Mouse (Mus musculus) hindbrain, embryonic 12.5 days (tissue): ENCODE measurements around the gene Sall1. TPM values are rescaled to one million over a fixed set of nuclear protein-coding genes. Genes with fewer than 3 reads are reported as not detected.

Experiments used
- ATAC-seq: fragments of 200-750 bp; cut with Nextera tagmentation; 2 replicates; pipeline ENCODE4 v1.8.0; 2017; ENCODE audit warnings: moderate TSS enrichment; ENCODE audit not compliant: low FRiP score
- H3K27ac ChIP-seq: fragments of 300-500 bp; sonication (generic); 2 replicates; pipeline ENCODE4 v1.5.1; 2016; ENCODE audit warnings: mild to moderate bottlenecking
- H3K27me3 ChIP-seq: fragments of 300-500 bp; sonication (generic); 2 replicates; pipeline ENCODE4 v1.6.1; 2016; ENCODE audit warnings: mild to moderate bottlenecking
- H3K36me3 ChIP-seq: fragments of 300-500 bp; sonication (generic); 2 replicates; pipeline ENCODE4 v1.6.1; 2016; ENCODE audit warnings: mild to moderate bottlenecking
- H3K4me1 ChIP-seq: fragments of 300-500 bp; sonication (generic); 2 replicates; pipeline ENCODE4 v1.6.1; 2016
- H3K4me2 ChIP-seq: fragments of 300-500 bp; sonication (generic); replicated peaks from 2 replicates; pipeline ENCODE4 v1.6.1; 2016; ENCODE audit warnings: mild to moderate bottlenecking
- H3K4me3 ChIP-seq: fragments of 300-500 bp; sonication (generic); 2 replicates; pipeline ENCODE4 v1.5.1; 2016; ENCODE audit warnings: mild to moderate bottlenecking
- H3K9ac ChIP-seq: fragments of 300-500 bp; sonication (generic); 2 replicates; pipeline ENCODE4 v1.6.1; 2016; ENCODE audit warnings: mild to moderate bottlenecking, moderate library complexity
- H3K9me3 ChIP-seq: fragments of 300-500 bp; sonication (generic); replicated peaks from 2 replicates; pipeline ENCODE4 v1.6.1; 2016; ENCODE audit warnings: mild to moderate bottlenecking
- WGBS: fragments of 180-500 bp; shearing (Covaris S2); methylation state at CpG from one replicate; pipeline ENCODE4 v1.1.7; 2016; 5-methylcytosine and 5-hydroxymethylcytosine counted together
- polyA plus RNA-seq: library from polyadenylated mRNA; unstranded; fragments of >200 nt; fragmentation: Nextera tagmentation; extraction: Ambion mirVana; gene quantifications from 2 replicates; pipeline ENCODE4 v1.2.1, GENCODE M21; 2016

The Sall1 gene
- polyA plus RNA-seq, 1 experiment from 2014 or later: 15.6 TPM

DNA sequence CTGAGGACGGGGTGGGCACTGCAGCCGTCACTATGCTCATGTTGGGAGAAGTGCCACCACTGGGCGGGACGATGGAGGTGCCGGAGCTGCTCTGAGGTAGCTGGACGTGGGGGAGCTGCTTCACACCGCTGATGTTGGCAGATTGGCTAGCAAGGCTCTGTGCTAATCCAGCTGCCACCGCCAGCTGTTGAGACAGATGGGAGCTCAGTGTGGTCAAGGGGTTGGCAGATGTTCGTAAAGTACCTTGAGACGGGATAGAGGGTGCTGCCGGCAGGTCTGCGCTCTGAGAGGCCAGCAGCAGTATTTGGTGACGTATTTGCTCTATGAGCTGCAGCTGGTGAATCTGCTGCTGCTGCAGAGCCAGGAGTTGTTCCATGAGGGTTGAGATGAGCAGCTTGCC, 11.6 kb downstream of the Sall1 start:
- H3K4me3 ChIP-seq: no peak overlapping the region
- H3K4me1 ChIP-seq: peaks cover 26% of the 10 kb centered on the region; the same call in 1 of the 2 replicates
- WGBS: 82% methylated on average over 13 of the region's 13 CpGs

DNA sequence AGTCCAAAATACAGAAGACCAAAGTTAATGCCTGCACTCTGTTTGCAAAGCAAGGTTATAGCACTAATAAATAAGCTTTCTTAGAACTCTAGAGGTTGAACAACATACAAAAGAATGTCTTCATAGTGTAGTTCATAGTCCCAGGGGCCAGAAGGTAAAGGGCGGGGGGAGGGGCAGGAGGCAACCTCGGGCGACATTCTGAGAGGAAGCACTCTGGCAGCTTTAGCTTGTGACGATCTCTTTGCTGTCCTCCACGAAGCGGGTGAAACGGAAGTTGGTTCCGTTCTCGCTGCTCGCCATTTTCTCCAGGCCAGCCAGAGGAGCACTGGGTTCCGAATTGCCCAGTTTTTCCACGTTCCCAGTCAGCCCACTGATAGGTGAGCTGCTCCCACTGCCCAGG, 15.8 kb downstream of the Sall1 start:
- H3K36me3 ChIP-seq: peaks cover 30% of the 10 kb centered on the region
- H3K9me3 ChIP-seq: no peaks in the 10 kb centered on the region
- H3K9ac ChIP-seq: no peak overlapping the region
- ATAC-seq: no peak
- 54% methylated on average over 12 of the region's 12 CpGs for WGBS
- no peak overlapping the region for H3K4me3 ChIP-seq
- H3K27ac ChIP-seq: no peak overlapping the region
- H3K27me3 ChIP-seq: peaks cover 32% of the 10 kb centered on the region
- H3K4me2 ChIP-seq: no peak overlapping the region
- H3K4me1 ChIP-seq: peaks cover 29% of the 10 kb centered on the region

More for the DNA sequence above, 11.6 kb downstream of the Sall1 start:
- H3K4me2 ChIP-seq: no peak overlapping the region
- H3K27ac ChIP-seq: no peak overlapping the region
- H3K27me3 ChIP-seq: peaks cover 20% of the 10 kb centered on the region; the same call in 1 of the 2 replicates
- no peak overlapping the region for H3K9ac ChIP-seq
- no peaks in the 10 kb centered on the region for H3K9me3 ChIP-seq
- peaks cover 30% of the 10 kb centered on the region for H3K36me3 ChIP-seq
- no peak for ATAC-seq

DNA sequence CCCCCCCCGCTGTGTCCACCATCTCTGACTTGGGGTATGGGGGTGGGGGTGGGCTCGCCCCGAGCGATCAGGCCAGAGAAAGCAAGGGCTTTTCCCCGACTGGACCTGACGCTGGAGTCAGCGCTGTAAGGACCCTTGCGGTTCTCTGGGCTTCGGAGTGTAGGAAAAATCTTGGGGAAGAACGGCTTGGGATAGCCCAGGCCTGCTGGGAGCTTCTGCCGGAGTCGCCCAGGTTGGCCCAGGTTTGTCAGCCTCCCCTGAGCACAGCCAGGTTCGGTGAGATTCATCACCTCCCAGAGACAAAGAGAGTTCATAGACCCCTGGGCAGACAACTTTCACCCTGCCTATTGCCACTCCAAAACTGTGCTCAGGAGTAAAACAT, 17.8 kb downstream of the Sall1 start:
- peak; percentile 47 for ATAC-seq
- peaks cover 30% of the 10 kb centered on the region for H3K4me1 ChIP-seq

DNA sequence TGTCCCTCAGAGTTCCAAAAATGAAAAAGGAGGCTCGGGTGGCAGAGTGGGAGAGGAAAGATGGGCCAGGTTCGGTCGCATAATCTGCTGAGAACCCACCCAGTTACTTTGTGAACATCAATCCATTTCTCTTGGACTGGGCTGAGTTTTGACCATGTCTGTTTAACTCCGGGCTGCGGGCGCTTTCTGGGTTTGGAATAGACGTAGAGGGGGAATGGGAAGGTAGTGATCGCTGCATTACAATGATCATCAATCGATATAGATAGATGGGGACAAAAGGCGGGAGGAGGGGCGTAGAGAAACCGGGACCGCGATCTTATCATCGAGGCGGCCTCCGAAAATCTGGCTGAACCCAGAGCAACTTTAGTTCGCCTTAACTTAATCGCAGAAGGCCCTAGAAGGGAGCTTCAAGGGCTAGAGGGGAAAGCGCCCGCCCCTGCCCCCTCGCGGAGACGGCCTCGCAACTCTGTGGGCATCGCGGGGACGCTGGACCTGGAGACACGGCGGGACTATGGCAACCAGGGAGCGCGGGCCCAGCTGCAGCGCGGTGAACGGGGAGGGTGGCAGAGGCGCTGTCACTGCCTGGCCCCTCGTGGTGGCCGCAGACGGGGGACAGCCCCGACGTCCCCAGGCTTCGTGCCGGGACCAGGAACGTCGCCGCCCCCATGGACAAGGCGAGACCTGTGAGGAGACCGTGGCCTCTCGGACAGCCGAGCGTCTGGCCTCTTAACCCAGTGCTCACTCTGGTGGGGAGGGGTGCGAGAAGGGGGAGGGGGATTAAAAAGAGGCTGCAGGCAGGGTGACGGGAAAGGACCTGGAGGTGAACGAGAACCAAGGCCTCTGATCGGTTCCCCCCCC, 18.5 kb downstream of the Sall1 start:
- Histone ChIP-seq H3K27ac (no peak overlapping the region; the same call in 1 of the 2 replicates), H3K9me3 (no peaks in the 10 kb centered on the region), H3K4me2 (peak overlapping the region; percentile 61), H3K4me1 (peaks cover 33% of the 10 kb centered on the region), H3K27me3 (peaks cover 24% of the 10 kb centered on the region), H3K9ac (peak overlapping the region; percentile 56), H3K36me3 (peaks cover 7% of the 10 kb centered on the region), H3K4me3 (peak overlapping the region; percentile 32)
- 4% methylated on average over 52 of the region's 55 CpGs for WGBS
- peak; percentile 86 for ATAC-seq

More for the DNA sequence above, 17.8 kb downstream of the Sall1 start:
- Histone ChIP-seq H3K36me3 (peaks cover 13% of the 10 kb centered on the region), H3K27ac (no peak overlapping the region; the same call in 1 of the 2 replicates), H3K4me2 (peak overlapping the region; percentile 61), H3K9ac (peak overlapping the region; percentile 56), H3K4me3 (peak overlapping the region; percentile 32), H3K9me3 (no peaks in the 10 kb centered on the region), H3K27me3 (peaks cover 24% of the 10 kb centered on the region)
- WGBS: 3% methylated on average over 12 of the region's 13 CpGs

DNA sequence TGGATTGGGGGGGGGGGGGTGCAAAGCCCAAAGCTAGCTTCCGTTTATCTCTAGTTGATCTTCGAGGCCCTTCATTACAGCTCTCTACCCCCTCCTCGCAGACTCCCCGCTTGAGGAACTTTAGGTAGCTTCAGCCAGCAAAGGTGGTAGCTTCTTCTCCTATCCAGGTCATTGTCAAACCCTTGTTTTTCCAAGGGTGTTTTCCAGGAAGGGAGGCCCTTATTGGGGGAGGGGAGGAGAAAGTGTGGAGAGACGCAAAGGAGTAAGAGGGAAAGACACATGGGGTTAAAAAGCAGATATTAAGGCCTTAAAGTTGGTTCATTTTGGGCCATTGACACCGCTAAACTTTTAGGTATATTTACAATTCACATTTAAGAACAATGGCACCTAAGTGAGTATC, 19.2 kb downstream of the Sall1 start:
- H3K4me1 ChIP-seq: peaks cover 33% of the 10 kb centered on the region
- no peak for ATAC-seq
- no peak overlapping the region for H3K27ac ChIP-seq
- H3K27me3 ChIP-seq: peaks cover 30% of the 10 kb centered on the region
- H3K4me3 ChIP-seq: no peak overlapping the region
- H3K9ac ChIP-seq: no peak overlapping the region
- no peaks in the 10 kb centered on the region for H3K9me3 ChIP-seq
- no peak overlapping the region for H3K4me2 ChIP-seq
- peaks cover 5% of the 10 kb centered on the region; the same call in 1 of the 2 replicates for H3K36me3 ChIP-seq
- WGBS: 27% methylated on average over 6 of the region's 6 CpGs

DNA sequence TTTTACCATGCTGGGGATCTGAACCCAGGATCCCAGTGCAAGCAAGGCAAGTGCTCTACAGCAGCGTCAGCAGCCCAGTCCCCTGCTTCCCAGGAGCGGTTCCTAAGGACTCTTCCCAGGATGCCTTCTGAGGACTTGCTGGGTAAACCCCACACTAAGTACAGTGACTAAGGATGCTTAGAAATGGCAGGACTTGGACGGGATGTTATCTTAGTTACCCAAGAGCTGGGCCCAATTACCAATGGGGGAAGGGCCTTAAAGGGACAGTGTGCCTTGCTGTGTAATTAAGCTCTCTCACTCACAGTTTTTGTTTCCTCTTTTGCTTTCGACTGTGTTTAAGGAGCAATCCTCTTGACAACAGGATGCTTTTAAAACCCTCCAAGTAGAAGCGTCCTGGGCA, 22.8 kb downstream of the Sall1 start:
- Histone ChIP-seq H3K9me3 (no peaks in the 10 kb centered on the region), H3K4me2 (no peak overlapping the region), H3K27ac (no peak overlapping the region), H3K9ac (no peak overlapping the region), H3K4me3 (no peak overlapping the region), H3K36me3 (no peaks in the 10 kb centered on the region), H3K27me3 (peaks cover 24% of the 10 kb centered on the region; the same call in 1 of the 2 replicates), H3K4me1 (peaks cover 21% of the 10 kb centered on the region)
- WGBS: 13% methylated on average over 5 of the region's 5 CpGs
- no peak for ATAC-seq

DNA sequence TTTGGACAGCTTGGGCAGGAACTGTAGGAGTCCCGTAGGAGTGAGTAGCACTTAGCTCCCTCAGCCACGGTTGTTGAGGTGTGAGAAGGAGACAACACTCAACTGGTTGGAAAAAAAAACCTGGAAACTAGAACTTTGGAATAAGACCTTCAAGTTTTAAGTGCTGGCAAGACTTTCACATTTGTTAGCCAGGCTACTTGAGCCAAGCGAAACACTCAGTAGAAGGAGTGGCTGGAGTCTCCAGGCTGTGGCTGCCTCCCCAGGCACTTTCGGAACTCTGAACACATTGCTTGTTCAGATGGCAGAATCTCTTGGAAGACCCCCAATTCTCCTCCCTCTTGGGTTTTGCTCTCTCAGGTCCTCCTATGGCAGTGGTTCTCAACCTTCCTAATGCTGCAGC, 26.1 kb downstream of the Sall1 start:
- Histone ChIP-seq H3K4me2 (no peak overlapping the region), H3K9me3 (no peaks in the 10 kb centered on the region), H3K36me3 (no peaks in the 10 kb centered on the region), H3K27ac (no peak overlapping the region), H3K27me3 (peaks cover 13% of the 10 kb centered on the region; the same call in 1 of the 2 replicates), H3K4me1 (peaks cover 7% of the 10 kb centered on the region), H3K4me3 (no peak overlapping the region), H3K9ac (no peak overlapping the region)
- 76% methylated on average over 4 of the region's 4 CpGs for WGBS
- ATAC-seq: no peak

DNA sequence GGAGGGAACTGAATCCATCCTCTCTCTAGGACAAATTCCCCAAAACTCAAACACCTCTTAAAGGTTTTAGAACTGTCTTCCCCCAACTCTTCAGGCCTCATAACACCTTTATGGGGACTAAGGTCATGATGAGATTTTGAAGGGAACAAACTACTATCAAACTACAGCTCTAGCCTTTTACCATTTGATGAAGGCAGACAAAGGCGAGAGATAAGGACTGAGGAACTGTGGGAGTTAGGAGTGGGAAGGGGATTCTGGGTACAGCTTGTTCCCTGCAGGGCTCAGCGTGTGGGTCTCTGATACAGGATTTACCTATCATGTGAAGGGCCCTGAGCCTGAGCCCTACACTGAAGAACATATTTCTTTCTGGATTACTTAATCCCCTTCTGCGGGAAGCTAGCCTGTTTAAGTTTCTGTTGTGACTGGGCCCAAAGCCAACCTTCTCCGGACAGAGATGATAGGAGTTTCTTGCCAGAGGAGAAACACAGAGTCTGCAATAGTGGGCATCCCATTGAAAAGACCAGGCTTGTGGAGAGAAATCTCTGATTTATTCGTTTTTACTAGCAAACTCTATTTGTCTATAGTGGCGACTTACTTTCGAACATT, 27.4 kb downstream of the Sall1 start:
- H3K9me3 ChIP-seq: no peaks in the 10 kb centered on the region
- H3K9ac ChIP-seq: no peak overlapping the region
- ATAC-seq: no peak
- no peak overlapping the region for H3K4me3 ChIP-seq
- H3K27ac ChIP-seq: no peak overlapping the region
- peaks cover 7% of the 10 kb centered on the region for H3K4me1 ChIP-seq
- no peak overlapping the region for H3K4me2 ChIP-seq
- 91% methylated on average over 7 of the region's 7 CpGs for WGBS
- H3K36me3 ChIP-seq: no peaks in the 10 kb centered on the region
- H3K27me3 ChIP-seq: peaks cover 14% of the 10 kb centered on the region; the same call in 1 of the 2 replicates

DNA sequence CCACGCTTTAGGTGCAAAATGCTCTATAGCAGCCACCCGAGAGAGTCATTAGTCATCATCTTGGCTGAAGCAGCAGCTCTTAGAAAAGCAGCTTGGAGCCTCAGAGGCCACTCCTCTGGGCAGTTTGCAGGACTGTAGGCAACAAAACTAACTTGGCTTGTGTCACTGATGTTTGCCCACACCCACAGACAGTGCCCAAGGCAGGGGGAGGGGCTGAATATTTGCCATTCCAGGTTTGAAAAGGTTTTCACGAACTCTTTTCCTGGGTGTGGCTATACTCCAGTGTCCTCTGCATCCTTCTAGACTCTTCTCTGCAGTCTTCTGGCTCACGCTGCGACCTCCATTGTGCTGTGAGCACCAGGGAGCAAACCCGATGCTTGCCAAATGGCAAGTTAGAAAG, 28.4 kb downstream of the Sall1 start:
- H3K4me2 ChIP-seq: no peak overlapping the region
- ATAC-seq: no peak
- H3K9me3 ChIP-seq: no peaks in the 10 kb centered on the region
- H3K9ac ChIP-seq: no peak overlapping the region
- peaks cover 21% of the 10 kb centered on the region; the same call in 1 of the 2 replicates for H3K27me3 ChIP-seq
- no peaks in the 10 kb centered on the region for H3K36me3 ChIP-seq
- 58% methylated on average over 6 of the region's 6 CpGs for WGBS
- no peaks in the 10 kb centered on the region for H3K4me1 ChIP-seq
- H3K4me3 ChIP-seq: no peak overlapping the region
- no peak overlapping the region for H3K27ac ChIP-seq

DNA sequence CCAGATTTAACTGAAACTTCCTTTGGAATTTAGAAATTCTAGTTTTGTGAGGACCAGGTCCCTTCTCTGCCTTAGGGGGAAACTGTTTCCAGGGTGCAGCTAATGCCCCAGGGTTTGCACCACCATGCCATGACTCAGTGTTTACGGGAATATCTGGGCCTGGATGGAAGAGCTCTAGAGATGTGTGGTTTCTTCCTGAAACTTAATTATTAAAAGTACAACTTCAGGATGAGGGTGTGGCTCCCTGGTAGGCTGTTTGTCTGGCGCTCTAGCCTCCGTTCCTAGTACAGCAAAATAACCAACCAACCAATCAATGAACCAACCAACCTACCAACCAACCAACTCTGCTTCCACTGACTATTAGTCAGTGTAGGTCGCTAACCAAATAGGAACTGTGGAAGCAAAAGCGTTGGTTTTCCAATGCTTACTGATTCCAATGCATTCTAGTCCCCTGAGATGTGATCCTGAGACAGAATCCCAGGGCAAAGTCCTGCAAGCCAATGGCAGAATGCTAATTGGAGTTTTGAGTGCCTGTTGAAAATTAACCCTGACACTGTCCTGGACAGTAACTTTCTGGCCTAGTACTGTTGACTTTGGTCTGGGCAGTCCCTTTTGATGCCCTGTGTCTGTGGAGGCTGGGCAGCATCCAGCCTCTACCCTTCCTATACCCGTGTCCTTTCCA, 31.0 kb downstream of the Sall1 start:
- ATAC-seq: no peak
- H3K9me3 ChIP-seq: no peaks in the 10 kb centered on the region
- H3K4me3 ChIP-seq: no peak overlapping the region
- H3K4me1 ChIP-seq: peaks cover 9% of the 10 kb centered on the region
- H3K27ac ChIP-seq: no peak overlapping the region
- peaks cover 17% of the 10 kb centered on the region for H3K27me3 ChIP-seq
- 79% methylated on average over 6 of the region's 6 CpGs for WGBS
- no peak overlapping the region for H3K9ac ChIP-seq
- H3K36me3 ChIP-seq: no peaks in the 10 kb centered on the region
- H3K4me2 ChIP-seq: no peak overlapping the region

DNA sequence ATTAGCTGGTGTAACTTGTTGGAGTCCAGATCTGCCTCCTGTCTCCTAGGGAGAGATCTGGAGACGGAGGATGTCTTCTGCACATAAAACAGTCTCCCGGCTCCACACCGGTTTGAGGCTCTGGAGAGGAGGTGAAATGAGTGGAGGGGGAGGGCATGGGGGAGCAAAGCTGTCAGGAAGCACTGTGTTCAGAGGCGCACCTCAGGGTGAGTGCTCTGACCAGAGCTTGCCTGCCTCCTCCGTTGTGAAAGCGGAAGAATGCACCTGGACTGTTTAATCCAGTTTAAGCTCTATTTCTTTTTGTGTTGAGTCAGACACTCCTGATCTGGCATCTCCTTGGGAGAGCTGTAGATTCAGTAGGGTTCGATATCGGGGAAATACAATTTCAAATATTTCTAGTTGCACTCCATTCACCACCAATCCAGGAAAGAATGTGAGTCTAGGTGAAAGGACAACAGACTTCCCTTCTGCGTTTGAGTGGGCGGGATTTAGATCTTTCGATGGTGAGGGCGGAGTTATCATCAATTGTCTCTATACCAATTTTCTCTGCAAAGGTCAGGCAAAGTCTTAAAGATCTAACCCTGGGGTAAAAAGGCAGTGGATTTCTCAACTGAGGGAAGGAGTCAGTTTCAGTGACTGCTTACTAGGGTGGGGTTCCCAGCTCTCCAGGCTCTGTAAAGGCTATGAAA, 31.8 kb downstream of the Sall1 start:
- Histone ChIP-seq H3K9ac (no peak overlapping the region), H3K9me3 (no peaks in the 10 kb centered on the region), H3K27me3 (peaks cover 20% of the 10 kb centered on the region), H3K36me3 (no peaks in the 10 kb centered on the region), H3K4me3 (no peak overlapping the region), H3K4me1 (peaks cover 11% of the 10 kb centered on the region), H3K27ac (no peak overlapping the region), H3K4me2 (no peak overlapping the region)
- no peak for ATAC-seq
- 28% methylated on average over 12 of the region's 12 CpGs for WGBS

DNA sequence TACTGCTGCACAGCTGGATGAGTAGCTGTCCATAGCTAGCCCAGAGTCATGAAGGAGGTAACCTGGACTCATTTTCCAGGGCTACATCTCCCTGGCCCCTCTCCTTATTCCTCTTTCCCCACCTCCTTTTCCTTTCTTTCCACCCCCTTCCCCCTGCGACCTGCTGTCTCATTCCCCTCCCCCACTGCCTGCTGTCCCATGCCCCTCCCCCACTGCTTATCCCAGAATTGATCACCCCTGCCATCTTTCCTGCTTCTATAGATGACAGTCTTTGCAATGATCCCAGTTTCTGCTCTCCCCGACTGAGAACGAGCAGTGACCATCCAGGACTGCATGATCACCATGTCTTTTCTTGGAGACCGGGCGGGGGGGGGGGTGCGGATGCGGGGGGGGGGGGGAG, 35.2 kb downstream of the Sall1 start:
- H3K27ac ChIP-seq: no peak overlapping the region

More for the DNA sequence above, 35.2 kb downstream of the Sall1 start:
- H3K4me3 ChIP-seq: no peak overlapping the region
- H3K4me2 ChIP-seq: no peak overlapping the region
- H3K27me3 ChIP-seq: peaks cover 25% of the 10 kb centered on the region
- H3K36me3 ChIP-seq: no peaks in the 10 kb centered on the region
- peaks cover 25% of the 10 kb centered on the region for H3K4me1 ChIP-seq
- ATAC-seq: no peak
- WGBS: 11% methylated on average over 6 of the region's 7 CpGs
- no peaks in the 10 kb centered on the region for H3K9me3 ChIP-seq
- no peak overlapping the region for H3K9ac ChIP-seq
